Mouse (Mus musculus): ENCODE measurements at regions not wholly inside any gene's neighbourhood (a gene's known extent, or its start where the extent isn't known, plus 50 kb on each side); places are given as distances from the start of the nearest gene placed in this dataset.

GRCm38 (mm10) chr7:73135786-73136185 lies 239.5 kb upstream of the Rgma start:
- no peak for ATAC-seq (ENCODE audit: insufficient number of reproducible peaks, insufficient read depth, low FRiP score, low TSS enrichment, low read depth)
- no peak overlapping the region for H3K27ac ChIP-seq
- no peak overlapping the region for H3K9ac ChIP-seq
- no peaks in the 10 kb centered on the region for H3K36me3 ChIP-seq
- no peak overlapping the region for H3K4me2 ChIP-seq
- H3K9me3 ChIP-seq, result no peaks in the 10 kb centered on the region
- WGBS, result 85% methylated on average over 6 of the region's 6 CpGs
- H3K4me1 ChIP-seq, result peaks cover 9% of the 10 kb centered on the region; the same call in 1 of the 2 replicates
- peaks cover 30% of the 10 kb centered on the region for H3K27me3 ChIP-seq
- no peak overlapping the region for H3K4me3 ChIP-seq

GRCm38 (mm10) chr7:73138269-73138668 lies 237.0 kb upstream of the Rgma start:
- H3K4me1 ChIP-seq, result peaks cover 21% of the 10 kb centered on the region
- no peaks in the 10 kb centered on the region for H3K9me3 ChIP-seq
- H3K27me3 ChIP-seq, result peaks cover 30% of the 10 kb centered on the region
- H3K36me3 ChIP-seq, result no peaks in the 10 kb centered on the region
- 29% methylated on average over 5 of the region's 5 CpGs for WGBS
- no peak overlapping the region for H3K4me2 ChIP-seq
- ATAC-seq (ENCODE audit: insufficient number of reproducible peaks, insufficient read depth, low FRiP score, low TSS enrichment, low read depth), result no peak
- no peak overlapping the region for H3K4me3 ChIP-seq
- no peak overlapping the region for H3K27ac ChIP-seq
- no peak overlapping the region for H3K9ac ChIP-seq

GRCm38 (mm10) chr7:73138861-73139493 lies 236.3 kb upstream of the Rgma start:
- H3K36me3 ChIP-seq, result no peaks in the 10 kb centered on the region
- 34% methylated on average over 8 of the region's 8 CpGs for WGBS
- H3K27me3 ChIP-seq, result peaks cover 30% of the 10 kb centered on the region
- H3K4me3 ChIP-seq, result no peak overlapping the region
- peaks cover 21% of the 10 kb centered on the region for H3K4me1 ChIP-seq
- H3K27ac ChIP-seq, result no peak overlapping the region
- H3K9ac ChIP-seq, result no peak overlapping the region
- H3K4me2 ChIP-seq, result no peak overlapping the region
- ATAC-seq (ENCODE audit: insufficient number of reproducible peaks, insufficient read depth, low FRiP score, low TSS enrichment, low read depth), result no peak
- H3K9me3 ChIP-seq, result no peaks in the 10 kb centered on the region

GRCm38 (mm10) chr7:73139901-73140300 lies 235.4 kb upstream of the Rgma start:
- H3K9ac ChIP-seq, result no peak overlapping the region
- peaks cover 25% of the 10 kb centered on the region for H3K4me1 ChIP-seq
- H3K27me3 ChIP-seq, result peaks cover 30% of the 10 kb centered on the region
- H3K4me2 ChIP-seq, result no peak overlapping the region
- ATAC-seq (ENCODE audit: insufficient number of reproducible peaks, insufficient read depth, low FRiP score, low TSS enrichment, low read depth), result no peak
- WGBS, result 54% methylated on average over 6 of the region's 6 CpGs
- no peak overlapping the region for H3K4me3 ChIP-seq
- H3K9me3 ChIP-seq, result no peaks in the 10 kb centered on the region
- no peaks in the 10 kb centered on the region for H3K36me3 ChIP-seq
- no peak overlapping the region for H3K27ac ChIP-seq

GRCm38 (mm10) chr7:73141167-73141566 lies 234.1 kb upstream of the Rgma start:
- peaks cover 30% of the 10 kb centered on the region for H3K27me3 ChIP-seq
- WGBS, result 5% methylated on average over 5 of the region's 5 CpGs
- H3K9me3 ChIP-seq, result no peaks in the 10 kb centered on the region
- peaks cover 27% of the 10 kb centered on the region for H3K4me1 ChIP-seq
- H3K36me3 ChIP-seq, result no peaks in the 10 kb centered on the region
- no peak overlapping the region for H3K4me3 ChIP-seq
- no peak overlapping the region for H3K27ac ChIP-seq
- H3K9ac ChIP-seq, result no peak overlapping the region
- no peak for ATAC-seq (ENCODE audit: insufficient number of reproducible peaks, insufficient read depth, low FRiP score, low TSS enrichment, low read depth)
- no peak overlapping the region for H3K4me2 ChIP-seq

- Histone ChIP-seq H3K9ac (no peak overlapping the region), H3K27me3 (peaks cover 10% of the 10 kb centered on the region), H3K4me3 (no peak overlapping the region), H3K36me3 (no peaks in the 10 kb centered on the region), H3K4me2 (no peak overlapping the region), H3K27ac (no peak overlapping the region), H3K9me3 (no peaks in the 10 kb centered on the region), H3K4me1 (peaks cover 27% of the 10 kb centered on the region)
- WGBS, result 71% methylated on average over 11 of the region's 11 CpGs
- ATAC-seq (ENCODE audit: insufficient number of reproducible peaks, insufficient read depth, low FRiP score, low TSS enrichment, low read depth), result no peak
These were observed 231.4 kb upstream of the Rgma start for GRCm38 (mm10) chr7:73143902-73144301.

GRCm38 (mm10) chr7:73144846-73145245 lies 230.5 kb upstream of the Rgma start:
- 35% methylated on average over 4 of the region's 4 CpGs for WGBS
- Histone ChIP-seq H3K27ac (no peak overlapping the region), H3K36me3 (no peaks in the 10 kb centered on the region), H3K9ac (no peak overlapping the region), H3K9me3 (no peaks in the 10 kb centered on the region), H3K4me2 (no peak overlapping the region), H3K27me3 (peaks cover 2% of the 10 kb centered on the region), H3K4me1 (peaks cover 24% of the 10 kb centered on the region), H3K4me3 (no peak overlapping the region)
- no peak for ATAC-seq (ENCODE audit: insufficient number of reproducible peaks, insufficient read depth, low FRiP score, low TSS enrichment, low read depth)

GRCm38 (mm10) chr7:73147251-73147650 lies 228.1 kb upstream of the Rgma start:
- Histone ChIP-seq H3K27me3 (no peaks in the 10 kb centered on the region), H3K4me3 (no peak overlapping the region), H3K4me2 (no peak overlapping the region), H3K27ac (no peak overlapping the region), H3K9me3 (no peaks in the 10 kb centered on the region), H3K36me3 (no peaks in the 10 kb centered on the region), H3K9ac (no peak overlapping the region), H3K4me1 (peaks cover 25% of the 10 kb centered on the region)
- ATAC-seq (ENCODE audit: insufficient number of reproducible peaks, insufficient read depth, low FRiP score, low TSS enrichment, low read depth), result no peak

- peaks cover 30% of the 10 kb centered on the region for H3K4me1 ChIP-seq
- no peak for ATAC-seq (ENCODE audit: insufficient number of reproducible peaks, insufficient read depth, low FRiP score, low TSS enrichment, low read depth)
- WGBS, result 63% methylated on average over 7 of the region's 7 CpGs
These were observed 224.9 kb upstream of the Rgma start for GRCm38 (mm10) chr7:73150436-73150835.

GRCm38 (mm10) chr7:73151586-73152467 lies 223.5 kb upstream of the Rgma start:
- Histone ChIP-seq H3K9ac (no peak overlapping the region), H3K4me3 (no peak overlapping the region), H3K36me3 (no peaks in the 10 kb centered on the region), H3K27me3 (0 out of 2 replicates have a peak, but pooled peaks cover under 1% of the 10 kb centered on the region), H3K4me2 (no peak overlapping the region), H3K27ac (no peak overlapping the region), H3K9me3 (no peaks in the 10 kb centered on the region), H3K4me1 (peaks cover 33% of the 10 kb centered on the region)
- ATAC-seq (ENCODE audit: insufficient number of reproducible peaks, insufficient read depth, low FRiP score, low TSS enrichment, low read depth), result no peak
- WGBS, result 26% methylated on average over 14 of the region's 15 CpGs

More at GRCm38 (mm10) chr7:73150436-73150835, 224.9 kb upstream of the Rgma start:
- Histone ChIP-seq H3K36me3 (no peaks in the 10 kb centered on the region), H3K27me3 (no peaks in the 10 kb centered on the region), H3K9me3 (no peaks in the 10 kb centered on the region), H3K9ac (no peak overlapping the region), H3K27ac (no peak overlapping the region), H3K4me3 (no peak overlapping the region), H3K4me2 (no peak overlapping the region)

GRCm38 (mm10) chr7:73153668-73154067 lies 221.6 kb upstream of the Rgma start:
- 86% methylated on average over 1 of the region's 1 CpGs for WGBS
- Histone ChIP-seq H3K27me3 (0 out of 2 replicates have a peak, but pooled peaks cover 5% of the 10 kb centered on the region), H3K4me2 (no peak overlapping the region), H3K36me3 (no peaks in the 10 kb centered on the region), H3K4me1 (peaks cover 33% of the 10 kb centered on the region), H3K4me3 (no peak overlapping the region), H3K27ac (no peak overlapping the region), H3K9me3 (no peaks in the 10 kb centered on the region), H3K9ac (no peak overlapping the region)
- no peak for ATAC-seq (ENCODE audit: insufficient number of reproducible peaks, insufficient read depth, low FRiP score, low TSS enrichment, low read depth)

GRCm38 (mm10) chr7:73158833-73159232 lies 216.5 kb upstream of the Rgma start:
- Histone ChIP-seq H3K36me3 (no peaks in the 10 kb centered on the region), H3K9me3 (no peaks in the 10 kb centered on the region), H3K4me2 (no peak overlapping the region), H3K27me3 (0 out of 2 replicates have a peak, but pooled peaks cover 5% of the 10 kb centered on the region), H3K9ac (no peak overlapping the region), H3K4me3 (no peak overlapping the region), H3K27ac (no peak overlapping the region), H3K4me1 (peaks cover 18% of the 10 kb centered on the region)
- no peak for ATAC-seq (ENCODE audit: insufficient number of reproducible peaks, insufficient read depth, low FRiP score, low TSS enrichment, low read depth)
- 88% methylated on average over 5 of the region's 5 CpGs for WGBS

Measured in embryonic facial prominence, embryonic 13.5 days (tissue).